Mouse (Mus musculus): ENCODE results near the gene Gfod1.

- TF ChIP-seq CTCF (IDR thresholded peaks at IDR 0.05; ENCODE audit: borderline replicate concordance, control insufficient read depth, extremely low read depth, insufficient read depth, low read length, poor library complexity): no peak
- TF ChIP-seq POLR2A (IDR thresholded peaks at IDR 0.05; ENCODE audit: control insufficient read depth, extremely low read depth, insufficient read depth, low read length, poor library complexity): no peak
Measured at GRCm38 (mm10) chr13:43243240-43243639, 60.7 kb downstream of the Gfod1 start.
